Mouse (Mus musculus): ENCODE measurements at regions not wholly inside any gene's neighbourhood (a gene's known extent, or its start where the extent isn't known, plus 50 kb on each side); places are given as distances from the start of the nearest gene placed in this dataset.

- Histone ChIP-seq H3K4me3 (replicated peaks; ENCODE audit: low read length) (no peak overlapping the region), H3K4me1 (replicated peaks; ENCODE audit: low read depth, low read length) (no peaks in the 10 kb centered on the region), H3K36me3 (ENCODE audit: insufficient read depth, low read length) (no peaks in the 10 kb centered on the region), H3K27me3 (ENCODE audit: insufficient read depth, low read length) (no peaks in the 10 kb centered on the region), H3K9me3 (ENCODE audit: low read length) (no peaks in the 10 kb centered on the region)
- TF ChIP-seq CTCF (conservative IDR thresholded peaks at IDR 0.05; ENCODE audit: low read length) (no peak), NANOG (IDR thresholded peaks at IDR 0.05; ENCODE audit: borderline replicate concordance, low read length) (no peak), POU5F1 (IDR thresholded peaks at IDR 0.05; ENCODE audit: borderline replicate concordance, low read length) (no peak)
These were observed 179.7 kb upstream of the Stac start for GRCm38 (mm10) chr9:111869801-111870382.

- TF ChIP-seq CTCF (conservative IDR thresholded peaks at IDR 0.05; ENCODE audit: low read length) (no peak), POU5F1 (IDR thresholded peaks at IDR 0.05; ENCODE audit: borderline replicate concordance, low read length) (no peak), NANOG (IDR thresholded peaks at IDR 0.05; ENCODE audit: borderline replicate concordance, low read length) (no peak)
- Histone ChIP-seq H3K36me3 (ENCODE audit: insufficient read depth, low read length) (no peaks in the 10 kb centered on the region), H3K27me3 (ENCODE audit: insufficient read depth, low read length) (no peaks in the 10 kb centered on the region), H3K9me3 (ENCODE audit: low read length) (no peaks in the 10 kb centered on the region), H3K4me3 (replicated peaks; ENCODE audit: low read length) (no peak overlapping the region), H3K4me1 (replicated peaks; ENCODE audit: low read depth, low read length) (no peaks in the 10 kb centered on the region)
These were observed 167.9 kb upstream of the Stac start for GRCm38 (mm10) chr9:111858051-111858450.

- TF ChIP-seq NANOG (IDR thresholded peaks at IDR 0.05; ENCODE audit: borderline replicate concordance, low read length) (no peak), CTCF (conservative IDR thresholded peaks at IDR 0.05; ENCODE audit: low read length) (no peak), POU5F1 (IDR thresholded peaks at IDR 0.05; ENCODE audit: borderline replicate concordance, low read length) (no peak)
- Histone ChIP-seq H3K36me3 (ENCODE audit: insufficient read depth, low read length) (no peaks in the 10 kb centered on the region), H3K27me3 (ENCODE audit: insufficient read depth, low read length) (no peaks in the 10 kb centered on the region), H3K4me1 (replicated peaks; ENCODE audit: low read depth, low read length) (no peaks in the 10 kb centered on the region), H3K9me3 (ENCODE audit: low read length) (no peaks in the 10 kb centered on the region), H3K4me3 (replicated peaks; ENCODE audit: low read length) (no peak overlapping the region)
These were observed 164.8 kb upstream of the Stac start for GRCm38 (mm10) chr9:111854976-111855375.

DNA sequence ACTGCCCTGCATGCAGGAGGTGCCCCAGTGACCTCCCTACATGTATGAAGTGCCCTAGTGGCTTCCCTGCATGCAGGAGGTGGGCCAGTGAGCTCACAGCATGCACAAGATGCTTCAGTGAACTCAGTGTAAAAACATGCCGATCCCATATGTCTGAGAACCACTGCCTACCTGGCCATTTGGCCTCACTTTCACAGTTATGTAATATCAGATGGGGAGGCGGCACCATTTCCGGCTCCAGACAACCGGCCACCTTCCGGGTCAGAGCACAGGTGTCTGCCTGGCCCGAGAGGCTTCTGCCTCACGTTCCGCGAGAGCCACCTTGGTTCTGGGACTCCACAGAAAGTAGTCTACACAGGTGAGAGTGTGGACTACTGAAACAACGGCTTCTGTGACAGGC lies 156.2 kb upstream of the Stac start:
- Histone ChIP-seq H3K36me3 (ENCODE audit: insufficient read depth, low read length) (no peaks in the 10 kb centered on the region), H3K4me1 (replicated peaks; ENCODE audit: low read depth, low read length) (no peaks in the 10 kb centered on the region), H3K9me3 (ENCODE audit: low read length) (peaks cover 9% of the 10 kb centered on the region), H3K4me3 (replicated peaks; ENCODE audit: low read length) (no peak overlapping the region), H3K27me3 (ENCODE audit: insufficient read depth, low read length) (no peaks in the 10 kb centered on the region)
- TF ChIP-seq POU5F1 (IDR thresholded peaks at IDR 0.05; ENCODE audit: borderline replicate concordance, low read length) (no peak), NANOG (IDR thresholded peaks at IDR 0.05; ENCODE audit: borderline replicate concordance, low read length) (no peak), CTCF (conservative IDR thresholded peaks at IDR 0.05; ENCODE audit: low read length) (no peak)

GRCm38 (mm10) chr9:111841151-111841550 lies 151.0 kb upstream of the Stac start:
- Histone ChIP-seq H3K4me1 (replicated peaks; ENCODE audit: low read depth, low read length) (no peaks in the 10 kb centered on the region), H3K36me3 (ENCODE audit: insufficient read depth, low read length) (no peaks in the 10 kb centered on the region), H3K27me3 (ENCODE audit: insufficient read depth, low read length) (no peaks in the 10 kb centered on the region), H3K4me3 (replicated peaks; ENCODE audit: low read length) (no peak overlapping the region), H3K9me3 (ENCODE audit: low read length) (peaks cover 3% of the 10 kb centered on the region)
- TF ChIP-seq CTCF (conservative IDR thresholded peaks at IDR 0.05; ENCODE audit: low read length), result no peak
- TF ChIP-seq POU5F1 (IDR thresholded peaks at IDR 0.05; ENCODE audit: borderline replicate concordance, low read length), result no peak
- TF ChIP-seq NANOG (IDR thresholded peaks at IDR 0.05; ENCODE audit: borderline replicate concordance, low read length), result no peak

DNA sequence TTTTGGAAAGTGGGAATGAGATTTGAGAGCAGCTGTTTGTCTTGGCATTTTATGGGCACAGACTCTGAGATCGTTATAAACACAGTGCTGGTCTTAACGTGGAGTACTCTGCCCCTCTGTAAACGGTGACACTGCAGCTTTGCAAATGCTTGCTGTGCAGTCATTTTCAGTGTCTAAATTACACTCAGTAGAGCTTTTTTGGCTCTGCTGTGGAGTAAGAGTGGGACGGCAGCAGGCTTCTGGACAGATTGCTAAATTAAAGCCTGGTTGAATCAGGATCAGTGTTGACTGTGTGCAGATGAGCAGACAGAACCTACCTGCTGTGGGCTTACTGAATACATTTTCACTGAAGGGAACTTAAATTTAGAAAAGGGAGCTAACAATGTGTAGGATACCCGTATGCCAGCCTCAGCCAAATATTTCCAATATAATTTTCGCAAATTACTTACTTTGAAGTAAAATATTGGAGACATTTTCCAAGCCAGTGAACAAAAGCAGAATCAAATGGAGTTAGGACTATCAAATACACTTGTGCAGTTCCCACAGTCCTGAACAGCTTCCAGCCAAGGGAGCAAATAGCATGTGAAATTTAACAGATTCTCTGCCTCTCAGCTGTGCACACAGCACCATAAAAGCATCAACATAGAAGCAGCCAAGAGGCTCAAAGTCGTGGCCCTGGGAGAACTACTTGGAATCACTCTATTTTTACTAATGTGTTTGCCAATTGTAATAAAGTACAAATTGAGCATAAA lies 148.1 kb upstream of the Stac start:
- Histone ChIP-seq H3K27me3 (ENCODE audit: insufficient read depth, low read length) (no peaks in the 10 kb centered on the region), H3K9me3 (ENCODE audit: low read length) (no peaks in the 10 kb centered on the region), H3K36me3 (ENCODE audit: insufficient read depth, low read length) (no peaks in the 10 kb centered on the region), H3K4me3 (replicated peaks; ENCODE audit: low read length) (no peak overlapping the region), H3K4me1 (replicated peaks; ENCODE audit: low read depth, low read length) (no peaks in the 10 kb centered on the region)
- TF ChIP-seq NANOG (IDR thresholded peaks at IDR 0.05; ENCODE audit: borderline replicate concordance, low read length), result no peak
- no peak for TF ChIP-seq POU5F1 (IDR thresholded peaks at IDR 0.05; ENCODE audit: borderline replicate concordance, low read length)
- no peak for TF ChIP-seq CTCF (conservative IDR thresholded peaks at IDR 0.05; ENCODE audit: low read length)

DNA sequence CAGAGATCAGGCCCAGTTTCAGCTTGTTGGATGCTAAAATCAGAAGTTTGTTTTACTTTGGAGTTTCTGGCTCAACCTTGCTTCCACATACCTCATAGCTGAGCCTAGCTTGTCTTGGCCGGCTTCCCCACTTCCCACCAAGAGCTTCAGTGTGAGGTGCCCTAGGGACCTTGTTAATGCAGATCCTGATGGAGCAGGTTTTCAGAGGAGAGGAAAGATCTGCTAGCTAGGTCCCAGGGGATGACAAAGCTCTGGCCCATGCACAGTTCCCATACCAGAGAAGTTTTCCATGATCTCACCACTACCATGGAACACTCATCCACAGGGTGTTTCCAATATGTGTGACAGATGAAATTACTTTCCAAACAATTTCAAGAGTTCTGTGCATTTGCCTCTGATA lies 131.9 kb upstream of the Stac start:
- H3K36me3 ChIP-seq (ENCODE audit: insufficient read depth, low read length), result no peaks in the 10 kb centered on the region

DNA sequence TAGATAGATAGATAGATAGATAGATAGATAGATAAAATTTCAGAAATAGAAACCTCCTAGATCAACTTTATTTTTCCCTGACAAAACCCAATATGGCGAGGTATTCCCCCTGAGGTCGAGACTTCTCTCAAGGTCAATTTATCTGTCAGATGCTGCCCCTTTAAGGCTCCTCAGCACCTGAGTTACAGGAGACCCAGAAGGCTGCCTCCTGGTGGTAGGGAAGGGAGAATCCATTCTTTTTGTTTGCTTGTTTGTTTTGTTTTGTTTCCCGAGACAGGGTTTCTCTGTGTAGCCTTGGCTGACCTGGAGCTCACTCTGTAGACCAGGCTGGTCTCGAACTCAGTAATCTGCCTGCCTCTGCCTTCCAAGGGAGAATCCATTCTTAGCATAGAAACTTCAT lies 127.3 kb upstream of the Stac start:
- Histone ChIP-seq H3K27me3 (ENCODE audit: insufficient read depth, low read length) (no peaks in the 10 kb centered on the region), H3K4me3 (replicated peaks; ENCODE audit: low read length) (no peak overlapping the region), H3K36me3 (ENCODE audit: insufficient read depth, low read length) (no peaks in the 10 kb centered on the region), H3K9me3 (ENCODE audit: low read length) (no peaks in the 10 kb centered on the region), H3K4me1 (replicated peaks; ENCODE audit: low read depth, low read length) (no peaks in the 10 kb centered on the region)
- TF ChIP-seq NANOG (IDR thresholded peaks at IDR 0.05; ENCODE audit: borderline replicate concordance, low read length) (no peak), POU5F1 (IDR thresholded peaks at IDR 0.05; ENCODE audit: borderline replicate concordance, low read length) (no peak), CTCF (conservative IDR thresholded peaks at IDR 0.05; ENCODE audit: low read length) (peak; percentile 32; the same call in 1 of the 2 replicates)

More for the DNA sequence above, 131.9 kb upstream of the Stac start:
- Histone ChIP-seq H3K4me3 (replicated peaks; ENCODE audit: low read length) (no peak overlapping the region), H3K4me1 (replicated peaks; ENCODE audit: low read depth, low read length) (no peaks in the 10 kb centered on the region), H3K9me3 (ENCODE audit: low read length) (peaks cover 15% of the 10 kb centered on the region), H3K27me3 (ENCODE audit: insufficient read depth, low read length) (no peaks in the 10 kb centered on the region)
- TF ChIP-seq NANOG (IDR thresholded peaks at IDR 0.05; ENCODE audit: borderline replicate concordance, low read length) (no peak), POU5F1 (IDR thresholded peaks at IDR 0.05; ENCODE audit: borderline replicate concordance, low read length) (no peak), CTCF (conservative IDR thresholded peaks at IDR 0.05; ENCODE audit: low read length) (no peak)
